Mouse (Mus musculus) liver, embryonic 12.5 days (tissue): ENCODE data around the gene Fads1. TPM values are rescaled to one million over a fixed set of nuclear protein-coding genes. Genes with fewer than 3 reads are reported as not detected.
"Not testable (repeated sequence)": the region's sequence is repeated elsewhere in the genome, so short reads cannot be mapped to it uniquely, and the experiment has no call there.

Experiments used
- ATAC-seq: fragments of 200-750 bp; cut with Nextera tagmentation; 2 replicates; pipeline ENCODE4 v1.8.0; 2017; ENCODE audit warnings: moderate number of reproducible peaks, mild to moderate bottlenecking, moderate library complexity
- H3K27ac ChIP-seq: fragments of 300-500 bp; sonication (generic); 2 replicates; pipeline ENCODE4 v1.5.1; 2016; ENCODE audit warnings: mild to moderate bottlenecking
- H3K27me3 ChIP-seq: fragments of 300-500 bp; sonication (generic); replicated peaks from 2 replicates; pipeline ENCODE4 v1.6.1; 2016; ENCODE audit warnings: mild to moderate bottlenecking, moderate library complexity
- H3K36me3 ChIP-seq: fragments of 300-500 bp; sonication (generic); 2 replicates; pipeline ENCODE4 v1.6.1; 2016; ENCODE audit warnings: mild to moderate bottlenecking, moderate library complexity
- H3K4me1 ChIP-seq: fragments of 300-500 bp; sonication (generic); 2 replicates; pipeline ENCODE4 v1.6.1; 2016
- H3K4me2 ChIP-seq: fragments of 300-500 bp; sonication (generic); 2 replicates; pipeline ENCODE4 v1.6.1; 2016; ENCODE audit warnings: mild to moderate bottlenecking, moderate library complexity
- H3K4me3 ChIP-seq: fragments of 300-500 bp; sonication (generic); 2 replicates; pipeline ENCODE4 v1.5.1; 2016; ENCODE audit warnings: mild to moderate bottlenecking, moderate library complexity
- H3K9ac ChIP-seq: fragments of 300-500 bp; sonication (generic); 2 replicates; pipeline ENCODE4 v1.6.1; 2016; ENCODE audit warnings: mild to moderate bottlenecking, moderate library complexity
- H3K9me3 ChIP-seq: fragments of 300-500 bp; sonication (generic); replicated peaks from 2 replicates; pipeline ENCODE4 v1.6.1; 2016; ENCODE audit warnings: mild to moderate bottlenecking, moderate library complexity
- WGBS: fragments of 180-500 bp; shearing (Covaris S2); methylation state at CpG from one replicate; pipeline ENCODE4 v1.1.7; 2016; ENCODE audit not compliant: insufficient replicate concordance; 5-methylcytosine and 5-hydroxymethylcytosine counted together
- polyA plus RNA-seq: library from polyadenylated mRNA; unstranded; fragments of >200 nt; fragmentation: Nextera tagmentation; extraction: Ambion mirVana; gene quantifications from 2 replicates; pipeline ENCODE4 v1.2.1, GENCODE M21; 2016

Gene Fads1
- polyA plus RNA-seq: 86.4 and 91.6 TPM in 2 replicates

GRCm38 (mm10) chr19:10182670-10183298 lies at the start of gene Fads1:
Gene Fads1, plus strand, starts transcription at chr19:10182888.
- H3K4me1 ChIP-seq: peaks cover 48% of the 10 kb centered on the region
- H3K27me3 ChIP-seq: no peaks in the 10 kb centered on the region
- under 1% methylated on average over 70 of the region's 70 CpGs for WGBS
- H3K9me3 ChIP-seq: no peaks in the 10 kb centered on the region
- peak; percentile 93 for ATAC-seq
- peak within 1 kb of the TSS; percentile 95 for H3K9ac ChIP-seq
- H3K36me3 ChIP-seq: peaks cover 33% of the 10 kb centered on the region
- H3K4me2 ChIP-seq: peak within 1 kb of the TSS; percentile 77
- H3K27ac ChIP-seq: peak within 1 kb of the TSS; percentile 90
- peak within 1 kb of the TSS; percentile 90 for H3K4me3 ChIP-seq

- Histone ChIP-seq H3K4me3 (no peak overlapping the region), H3K27ac (no peak overlapping the region), H3K4me1 (no peaks in the 10 kb centered on the region), H3K9ac (no peak overlapping the region), H3K9me3 (no peaks in the 10 kb centered on the region), H3K27me3 (peaks cover 6% of the 10 kb centered on the region; the same call in 1 of the 2 replicates), H3K4me2 (no peak overlapping the region), H3K36me3 (no peaks in the 10 kb centered on the region)
- no peak for ATAC-seq
- WGBS: 36% methylated on average over 2 of the region's 2 CpGs
Observed at GRCm38 (mm10) chr19:10134692-10135091, 48.0 kb upstream of the Fads1 start.

GRCm38 (mm10) chr19:10137423-10137822 lies 45.3 kb upstream of the Fads1 start:
- Histone ChIP-seq H3K4me3 (no peak overlapping the region), H3K9ac (no peak overlapping the region), H3K27me3 (peaks cover 6% of the 10 kb centered on the region; the same call in 1 of the 2 replicates), H3K27ac (no peak overlapping the region), H3K4me2 (no peak overlapping the region), H3K4me1 (no peaks in the 10 kb centered on the region), H3K36me3 (no peaks in the 10 kb centered on the region), H3K9me3 (no peaks in the 10 kb centered on the region)
- no peak for ATAC-seq
- WGBS: 84% methylated on average over 5 of the region's 5 CpGs

- H3K27me3 ChIP-seq: peaks cover 11% of the 10 kb centered on the region; the same call in 1 of the 2 replicates
- H3K4me3 ChIP-seq: no peak overlapping the region
- H3K27ac ChIP-seq: no peak overlapping the region
- no peaks in the 10 kb centered on the region for H3K4me1 ChIP-seq
- no peaks in the 10 kb centered on the region for H3K9me3 ChIP-seq
- no peak overlapping the region for H3K9ac ChIP-seq
- no peak overlapping the region for H3K4me2 ChIP-seq
- WGBS: 79% methylated on average over 6 of the region's 6 CpGs
- no peaks in the 10 kb centered on the region for H3K36me3 ChIP-seq
- no peak for ATAC-seq
Observed at GRCm38 (mm10) chr19:10139736-10140135, 43.0 kb upstream of the Fads1 start.

- H3K4me1 ChIP-seq: peaks cover 3% of the 10 kb centered on the region
- H3K4me2 ChIP-seq: no peak overlapping the region
- H3K9me3 ChIP-seq: no peaks in the 10 kb centered on the region
- H3K36me3 ChIP-seq: no peaks in the 10 kb centered on the region
- H3K27me3 ChIP-seq: peaks cover 4% of the 10 kb centered on the region; the same call in 1 of the 2 replicates
- ATAC-seq: no peak
- no peak overlapping the region for H3K9ac ChIP-seq
- no peak overlapping the region for H3K4me3 ChIP-seq
- WGBS: 67% methylated on average over 2 of the region's 2 CpGs
- no peak overlapping the region for H3K27ac ChIP-seq
Observed at GRCm38 (mm10) chr19:10143667-10144066, 39.0 kb upstream of the Fads1 start.

- peaks cover 4% of the 10 kb centered on the region; the same call in 1 of the 2 replicates for H3K27me3 ChIP-seq
- no peak overlapping the region for H3K9ac ChIP-seq
- H3K4me2 ChIP-seq: no peak overlapping the region
- no peak for ATAC-seq
- H3K27ac ChIP-seq: no peak overlapping the region
- 55% methylated on average over 4 of the region's 4 CpGs for WGBS
- H3K4me1 ChIP-seq: peaks cover 11% of the 10 kb centered on the region
- no peaks in the 10 kb centered on the region for H3K36me3 ChIP-seq
- no peak overlapping the region for H3K4me3 ChIP-seq
- no peaks in the 10 kb centered on the region for H3K9me3 ChIP-seq
Observed at GRCm38 (mm10) chr19:10144464-10144863, 38.2 kb upstream of the Fads1 start.

GRCm38 (mm10) chr19:10148555-10148954 lies 34.1 kb upstream of the Fads1 start:
- Histone ChIP-seq H3K36me3 (no peaks in the 10 kb centered on the region), H3K9ac (no peak overlapping the region), H3K4me3 (no peak overlapping the region), H3K27me3 (no peaks in the 10 kb centered on the region; the same call in 1 of the 2 replicates), H3K27ac (no peak overlapping the region), H3K9me3 (no peaks in the 10 kb centered on the region; the same call in 1 of the 2 replicates), H3K4me1 (peaks cover 13% of the 10 kb centered on the region), H3K4me2 (no peak overlapping the region)
- WGBS: 77% methylated on average over 6 of the region's 6 CpGs
- ATAC-seq: no peak

- Histone ChIP-seq H3K27me3 (no peaks in the 10 kb centered on the region; the same call in 1 of the 2 replicates), H3K27ac (no peak overlapping the region), H3K4me2 (no peak overlapping the region), H3K4me1 (peaks cover 13% of the 10 kb centered on the region), H3K9ac (no peak overlapping the region), H3K36me3 (no peaks in the 10 kb centered on the region), H3K9me3 (no peaks in the 10 kb centered on the region; the same call in 1 of the 2 replicates), H3K4me3 (no peak overlapping the region)
- 56% methylated on average over 3 of the region's 3 CpGs for WGBS
- ATAC-seq: no peak
Observed at GRCm38 (mm10) chr19:10149189-10149588, 33.5 kb upstream of the Fads1 start.

- no peaks in the 10 kb centered on the region for H3K27me3 ChIP-seq
- H3K4me2 ChIP-seq: no peak overlapping the region
- no peaks in the 10 kb centered on the region for H3K4me1 ChIP-seq
- no peak overlapping the region for H3K4me3 ChIP-seq
- no peak overlapping the region for H3K27ac ChIP-seq
- no peak overlapping the region for H3K9ac ChIP-seq
- no peaks in the 10 kb centered on the region for H3K36me3 ChIP-seq
- ATAC-seq: no peak
- WGBS: 61% methylated on average over 2 of the region's 2 CpGs
- H3K9me3 ChIP-seq: no peaks in the 10 kb centered on the region; the same call in 1 of the 2 replicates
Observed at GRCm38 (mm10) chr19:10157725-10158124, 25.0 kb upstream of the Fads1 start.

GRCm38 (mm10) chr19:10163896-10164295 lies 18.8 kb upstream of the Fads1 start:
- H3K4me1 ChIP-seq: no peaks in the 10 kb centered on the region; the same call in 1 of the 2 replicates
- H3K27ac ChIP-seq: no peak overlapping the region
- no peak overlapping the region for H3K4me3 ChIP-seq
- no peak overlapping the region for H3K9ac ChIP-seq
- no peaks in the 10 kb centered on the region for H3K36me3 ChIP-seq
- H3K4me2 ChIP-seq: no peak overlapping the region
- WGBS: 78% methylated on average over 3 of the region's 3 CpGs
- no peaks in the 10 kb centered on the region for H3K9me3 ChIP-seq
- H3K27me3 ChIP-seq: no peaks in the 10 kb centered on the region
- no peak for ATAC-seq

- H3K4me2 ChIP-seq, H3K27ac ChIP-seq, H3K9ac ChIP-seq, H3K36me3 ChIP-seq, ATAC-seq, H3K9me3 ChIP-seq, H3K4me3 ChIP-seq, H3K27me3 ChIP-seq: not testable (repeated sequence)
- H3K4me1 ChIP-seq: peaks cover 16% of the 10 kb centered on the region
- 70% methylated on average over 4 of the region's 4 CpGs for WGBS
Observed at GRCm38 (mm10) chr19:10165928-10166327, 16.8 kb upstream of the Fads1 start.

GRCm38 (mm10) chr19:10167112-10167511 lies 15.6 kb upstream of the Fads1 start:
- no peaks in the 10 kb centered on the region for H3K36me3 ChIP-seq
- no peak for ATAC-seq
- no peak overlapping the region for H3K4me3 ChIP-seq
- H3K27me3 ChIP-seq: no peaks in the 10 kb centered on the region
- WGBS: 52% methylated on average over 4 of the region's 4 CpGs
- no peak overlapping the region for H3K27ac ChIP-seq
- no peaks in the 10 kb centered on the region for H3K9me3 ChIP-seq
- no peak overlapping the region for H3K9ac ChIP-seq
- H3K4me1 ChIP-seq: peaks cover 28% of the 10 kb centered on the region
- no peak overlapping the region for H3K4me2 ChIP-seq
